Mouse (Mus musculus) kidney, postnatal 4 days (tissue): ENCODE results near the gene Cadm4.

Source experiments
- DNase-seq, 2 experiments: peaks; one replicate each; pipeline ENCODE4 v3.0.0; 2021; ENCODE audit warnings: mixed read lengths in 2 of 2

Cadm4 gene

GRCm38 (mm10) chr7:24533806-24534205 is 52.0 kb downstream of the Cadm4 start:
- peak; percentile 19 to 38 for DNase-seq

DNA sequence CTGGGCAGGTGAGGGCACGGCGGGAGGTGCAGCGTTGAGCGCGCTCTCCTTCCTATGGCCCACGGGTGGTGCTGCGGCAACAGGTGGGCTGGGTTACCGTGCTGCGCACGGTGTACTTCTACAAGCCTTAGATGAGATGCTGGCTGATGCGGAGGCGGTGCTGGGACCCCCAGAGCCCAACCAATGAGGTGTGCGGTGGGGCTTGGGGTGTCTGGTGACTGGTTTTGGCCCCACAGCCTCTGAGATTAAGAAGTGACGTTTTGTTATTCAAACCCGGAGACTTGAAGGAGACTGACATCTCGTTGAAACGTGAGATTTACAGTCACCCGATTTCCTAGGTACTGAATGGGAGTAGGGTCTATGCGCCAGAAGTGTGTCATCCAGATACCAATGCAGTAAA is 52.5 kb downstream of the Cadm4 start:
- DNase-seq: peak in 1 of 2 experiments; percentile 40

GRCm38 (mm10) chr7:24537081-24537480 is 55.3 kb downstream of the Cadm4 start:
- DNase-seq: peak; percentile 16 to 38

DNA sequence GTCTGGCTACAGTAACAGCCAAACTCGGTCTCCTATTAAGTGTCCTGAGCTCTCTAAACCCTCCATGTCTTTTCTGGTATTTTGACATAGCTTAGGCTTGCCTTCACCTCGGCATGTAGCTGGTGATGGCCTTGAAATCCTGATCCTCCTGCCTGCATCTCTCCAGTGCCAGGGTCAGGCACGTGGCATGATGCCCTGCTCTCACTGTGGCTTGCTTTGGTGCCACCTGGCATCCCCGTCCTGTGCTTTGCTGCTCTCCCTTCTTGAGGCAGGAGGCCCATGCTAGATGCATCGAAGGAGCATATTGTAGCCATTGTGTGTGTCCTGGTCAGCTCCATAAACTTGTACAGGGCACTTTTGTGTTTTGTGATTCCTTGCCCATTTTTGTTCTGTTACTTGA is 55.8 kb downstream of the Cadm4 start:
- no peak for DNase-seq

- peak; percentile 51 to 70 for DNase-seq
These were observed 56.3 kb downstream of the Cadm4 start for GRCm38 (mm10) chr7:24538154-24538553.

- DNase-seq: no peak
These were observed 56.9 kb downstream of the Cadm4 start for GRCm38 (mm10) chr7:24538701-24539100.

- DNase-seq: no peak
These were observed 57.9 kb downstream of the Cadm4 start for GRCm38 (mm10) chr7:24539686-24540085.

GRCm38 (mm10) chr7:24544506-24544905 is 62.7 kb downstream of the Cadm4 start:
- no peak for DNase-seq

DNA sequence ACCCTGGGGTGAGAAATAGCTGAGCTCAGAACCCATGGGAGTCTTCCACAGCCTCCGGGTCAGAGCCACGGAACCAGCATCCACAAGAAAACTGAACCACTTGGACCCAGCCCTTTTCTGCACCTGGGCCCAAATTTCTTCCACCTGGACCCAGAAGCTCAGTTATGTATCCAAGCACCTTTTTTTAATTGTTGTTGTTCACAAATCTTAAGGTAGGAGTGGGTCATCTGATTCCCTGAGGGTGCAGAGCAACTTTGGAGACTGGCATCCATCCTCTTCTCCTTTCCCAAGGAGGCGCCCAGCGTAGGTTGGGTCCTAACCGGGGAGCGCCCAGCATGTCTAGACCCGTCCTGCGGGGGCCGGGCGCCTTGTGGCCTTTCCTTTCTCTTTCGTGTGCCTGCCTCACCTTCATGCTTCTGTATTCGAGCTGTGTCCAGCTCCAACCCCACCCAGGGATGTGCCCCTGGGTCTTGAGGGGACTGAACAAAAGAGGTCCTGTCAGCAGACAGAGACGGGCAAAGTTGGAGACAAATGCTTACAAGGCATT is 64.3 kb downstream of the Cadm4 start, which contains the start of the genes Pinlyp and Xrcc1:
Gene Pinlyp, minus strand, starts transcription at position 51 of the 547 bp plus-strand sequence.
Gene Xrcc1, plus strand, starts transcription at position 222 of the 547 bp plus-strand sequence.
- peak; percentile 29 to 41 for DNase-seq

DNA sequence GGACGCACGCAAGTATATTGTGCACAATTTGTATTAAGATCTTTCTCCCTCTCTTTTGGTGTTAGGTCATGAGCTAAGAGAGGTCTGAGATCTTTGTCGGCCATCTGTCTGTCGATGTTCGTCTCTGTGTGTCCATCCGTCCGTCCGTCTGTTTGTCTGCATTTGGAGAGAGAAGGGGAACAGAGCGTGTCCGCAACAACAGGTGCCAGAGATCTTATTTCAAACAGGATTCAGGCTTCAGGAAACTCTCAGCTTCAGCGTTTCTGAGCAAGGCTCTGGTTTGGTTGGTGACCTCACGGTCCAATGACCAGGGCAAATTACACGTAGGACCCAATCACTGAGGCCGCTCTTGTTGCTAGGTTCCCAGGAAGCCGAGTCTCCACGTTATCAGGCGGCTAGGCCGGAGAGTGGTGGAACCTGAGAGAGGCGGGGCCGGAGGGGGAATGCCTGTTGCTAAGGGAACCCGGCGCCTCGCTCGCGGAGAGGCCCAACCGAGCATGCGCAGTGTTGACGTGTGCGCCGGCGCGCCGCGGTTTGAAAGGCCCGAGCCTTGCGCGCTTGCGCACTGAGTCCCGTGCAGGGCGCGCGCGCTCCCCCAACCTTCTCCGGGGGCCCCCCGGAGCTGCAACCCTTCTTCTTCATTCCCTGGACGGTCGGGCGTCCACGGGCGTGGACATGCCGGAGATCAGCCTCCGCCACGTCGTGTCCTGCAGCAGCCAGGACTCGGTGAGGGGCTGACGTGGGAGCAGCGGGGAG is 65.0 kb downstream of the Cadm4 start:
- DNase-seq: peak; percentile 99 to 100

DNA sequence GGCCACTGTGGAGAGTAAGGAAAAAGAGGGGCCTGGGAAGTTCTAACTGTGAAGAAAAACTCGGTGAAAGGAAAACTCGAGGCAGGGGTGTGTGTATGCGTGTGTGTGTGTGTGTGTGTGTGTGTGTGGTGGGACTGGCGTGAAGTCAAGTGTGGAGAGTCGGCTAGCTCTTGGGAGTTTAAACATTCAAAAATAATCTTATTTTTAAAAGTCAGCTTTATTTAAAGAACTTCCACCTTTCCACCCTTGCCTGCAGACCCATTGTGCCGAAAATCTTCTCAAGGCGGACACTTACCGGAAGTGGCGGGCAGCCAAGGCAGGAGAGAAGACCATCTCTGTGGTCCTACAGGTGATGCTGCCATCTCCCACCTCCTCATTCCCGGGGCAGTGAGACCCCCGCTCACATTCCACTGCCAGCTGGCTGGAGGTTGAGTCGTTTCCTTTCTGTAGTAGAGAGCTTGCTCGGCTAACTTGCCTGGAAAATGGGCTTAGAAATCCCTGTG is 65.8 kb downstream of the Cadm4 start:
- no peak for DNase-seq

DNA sequence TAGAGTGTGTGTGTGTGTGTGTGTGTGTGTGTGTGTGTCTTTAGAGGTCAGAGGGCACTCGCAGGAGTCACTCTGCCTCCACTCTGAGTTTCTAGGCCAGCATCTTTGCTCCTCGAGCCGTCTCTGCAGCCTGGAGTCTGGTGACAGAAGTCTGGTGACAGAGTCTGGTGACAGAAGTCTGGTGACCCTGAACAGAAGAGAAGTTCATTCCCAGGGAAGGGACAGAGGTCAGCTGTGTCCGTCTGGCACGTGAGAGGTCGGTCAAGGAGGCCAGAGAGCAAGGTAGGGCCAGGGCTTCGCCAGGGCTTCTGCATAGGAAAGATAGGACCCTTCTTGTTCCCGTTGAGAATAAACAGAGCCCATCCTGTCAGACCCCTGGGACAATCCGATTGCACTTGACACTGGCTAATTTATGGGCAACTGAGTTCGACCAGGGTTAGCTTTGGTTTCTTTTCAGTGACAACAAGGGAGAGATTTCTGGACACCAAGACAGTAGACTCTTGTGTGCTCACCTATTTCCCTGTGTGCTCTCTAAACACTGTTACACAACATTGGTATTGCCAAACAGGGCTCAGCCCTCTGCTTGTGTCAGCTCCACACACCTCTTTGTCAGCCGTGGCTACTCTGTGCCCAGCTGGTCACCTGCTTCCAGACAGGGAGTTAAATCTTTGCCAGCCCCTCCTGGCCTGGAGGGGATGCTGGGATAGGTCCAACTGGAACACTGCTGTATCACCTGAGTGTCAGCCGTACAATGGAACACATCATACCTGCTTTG is 70.3 kb downstream of the Cadm4 start:
- no peak for DNase-seq
